Mouse (Mus musculus): ENCODE results near the gene Stk11. TPM values are rescaled to one million over a fixed set of nuclear protein-coding genes. Genes with fewer than 3 reads are reported as not detected.

Stk11 gene
- total and polyA plus RNA-seq, 2 experiments from 2014 or later = 14.8 to 77.8 TPM

DNA sequence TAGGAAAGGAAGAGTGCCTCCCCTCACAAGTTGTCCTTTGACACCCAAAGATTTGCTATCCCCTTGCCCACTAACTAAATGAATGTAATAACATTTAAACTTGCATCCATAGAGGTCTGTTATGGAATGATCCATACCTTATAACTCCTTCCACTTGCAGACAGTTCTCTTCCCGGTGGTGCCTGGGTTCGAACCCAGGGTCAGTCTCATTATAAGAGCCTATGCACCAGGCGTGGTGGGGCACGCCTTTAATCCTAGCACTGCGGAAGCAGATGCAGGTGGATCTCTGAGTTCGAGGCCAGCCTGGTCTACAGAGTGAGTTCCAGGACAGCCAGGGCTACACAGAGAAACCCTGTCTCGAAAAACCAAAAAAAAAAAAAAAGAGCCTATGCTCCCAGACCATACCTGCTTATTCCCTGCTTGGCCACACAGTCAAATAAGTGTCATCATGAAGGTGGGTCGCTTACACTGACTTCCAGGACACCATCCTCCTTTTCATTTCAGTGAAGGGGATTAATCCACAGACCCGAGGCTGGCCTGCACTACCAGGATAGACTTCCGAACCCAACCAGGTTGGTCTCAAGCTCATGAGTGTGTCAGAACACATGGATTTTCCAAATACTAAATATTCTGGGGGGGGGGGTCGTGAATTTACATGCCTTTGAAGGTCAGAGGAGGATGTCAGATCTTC, 24.5 kb downstream of the Stk11 start:
- Histone ChIP-seq H3K27ac (ENCODE audit: low read depth, low read length) (no peak overlapping the region), H3K27me3 (ENCODE audit: insufficient read depth, low read length) (no peaks in the 10 kb centered on the region), H3K9me3 (ENCODE audit: low read length) (no peaks in the 10 kb centered on the region), H3K4me2 (ENCODE audit: low read depth) (no peak overlapping the region), H3K4me1 (ENCODE audit: insufficient read depth) (peaks cover 17% of the 10 kb centered on the region), H3K4me3 (ENCODE audit: low read depth, low read length) (no peak overlapping the region), H3K9ac (no peak overlapping the region), H3K36me3 (ENCODE audit: insufficient read depth) (peaks cover 23% of the 10 kb centered on the region)
- no peak for ATAC-seq
- DNase-seq = no peak
- TF ChIP-seq CTCF (IDR thresholded peaks at IDR 0.05; ENCODE audit: low read depth) = no peak
- 75% methylated on average over 11 of the region's 11 CpGs for WGBS

DNA sequence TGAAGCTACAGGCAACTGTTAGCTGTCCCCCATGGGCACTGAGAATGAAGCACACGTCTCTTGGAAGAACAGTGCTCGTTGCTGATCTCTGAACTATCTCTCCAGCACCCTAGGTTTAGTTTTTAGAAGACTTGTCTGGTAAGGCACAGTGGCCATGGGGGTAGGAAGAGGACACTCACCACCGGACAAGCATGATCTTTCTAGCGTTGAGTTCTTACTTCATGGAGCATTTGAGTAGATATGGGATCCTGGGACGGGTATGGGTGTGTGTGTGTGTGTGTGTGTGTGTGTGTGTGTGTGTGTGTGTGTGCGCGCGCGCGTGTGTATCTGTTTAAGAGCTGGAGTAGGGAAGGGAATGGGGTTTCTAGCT, 25.0 kb downstream of the Stk11 start, which contains the start of gene Cbarp:
Cbarp (minus strand) TSS at position 170 of the 370 bp plus-strand sequence.
- DNase-seq = no peak
- Histone ChIP-seq H3K4me2 (ENCODE audit: low read depth) (peak within 1 kb of the TSS; percentile 95), H3K4me1 (ENCODE audit: insufficient read depth) (peaks cover 17% of the 10 kb centered on the region), H3K4me3 (ENCODE audit: low read depth, low read length) (peak within 1 kb of the TSS; percentile 76), H3K36me3 (ENCODE audit: insufficient read depth) (peaks cover 20% of the 10 kb centered on the region), H3K9ac (peak within 1 kb of the TSS; percentile 48), H3K27ac (ENCODE audit: low read depth, low read length) (peak within 1 kb of the TSS; percentile 96), H3K9me3 (ENCODE audit: low read length) (no peaks in the 10 kb centered on the region), H3K27me3 (ENCODE audit: insufficient read depth, low read length) (no peaks in the 10 kb centered on the region)
- 63% methylated on average over 10 of the region's 10 CpGs for WGBS
- TF ChIP-seq CTCF (IDR thresholded peaks at IDR 0.05; ENCODE audit: low read depth) = no peak
- ATAC-seq = no peak

DNA sequence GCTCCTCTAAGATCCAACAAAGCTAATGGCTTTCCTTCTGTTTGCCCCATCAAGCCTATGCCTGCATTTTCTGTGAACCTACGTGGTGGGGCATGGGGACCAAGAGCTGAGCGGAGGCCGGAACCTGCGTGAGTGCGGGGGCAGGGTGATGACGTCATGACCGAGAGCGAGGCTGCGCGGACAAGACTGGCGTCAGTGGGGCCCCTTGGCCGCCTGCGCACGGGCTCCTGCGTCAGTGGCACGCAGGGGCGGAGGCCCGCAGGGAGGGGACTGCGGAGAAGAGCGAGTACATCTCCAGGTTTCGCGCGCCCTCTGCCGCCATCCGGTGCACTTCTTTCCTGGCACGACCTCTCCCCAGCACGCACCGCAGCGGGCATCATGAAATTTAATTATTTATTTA, 25.6 kb downstream of the Stk11 start:
- Histone ChIP-seq H3K9me3 (ENCODE audit: low read length) (no peaks in the 10 kb centered on the region), H3K9ac (peak overlapping the region; percentile 48), H3K36me3 (ENCODE audit: insufficient read depth) (peaks cover 18% of the 10 kb centered on the region), H3K4me3 (ENCODE audit: low read depth, low read length) (peak overlapping the region; percentile 76), H3K27me3 (ENCODE audit: insufficient read depth, low read length) (no peaks in the 10 kb centered on the region), H3K4me2 (ENCODE audit: low read depth) (peak overlapping the region; percentile 95), H3K4me1 (ENCODE audit: insufficient read depth) (peaks cover 17% of the 10 kb centered on the region), H3K27ac (ENCODE audit: low read depth, low read length) (peak overlapping the region; percentile 81)
- TF ChIP-seq CTCF (IDR thresholded peaks at IDR 0.05; ENCODE audit: low read depth) = peak; percentile 72
- peak; percentile 60 for ATAC-seq
- WGBS = under 1% methylated on average over 29 of the region's 29 CpGs
- DNase-seq = peak; percentile 95

DNA sequence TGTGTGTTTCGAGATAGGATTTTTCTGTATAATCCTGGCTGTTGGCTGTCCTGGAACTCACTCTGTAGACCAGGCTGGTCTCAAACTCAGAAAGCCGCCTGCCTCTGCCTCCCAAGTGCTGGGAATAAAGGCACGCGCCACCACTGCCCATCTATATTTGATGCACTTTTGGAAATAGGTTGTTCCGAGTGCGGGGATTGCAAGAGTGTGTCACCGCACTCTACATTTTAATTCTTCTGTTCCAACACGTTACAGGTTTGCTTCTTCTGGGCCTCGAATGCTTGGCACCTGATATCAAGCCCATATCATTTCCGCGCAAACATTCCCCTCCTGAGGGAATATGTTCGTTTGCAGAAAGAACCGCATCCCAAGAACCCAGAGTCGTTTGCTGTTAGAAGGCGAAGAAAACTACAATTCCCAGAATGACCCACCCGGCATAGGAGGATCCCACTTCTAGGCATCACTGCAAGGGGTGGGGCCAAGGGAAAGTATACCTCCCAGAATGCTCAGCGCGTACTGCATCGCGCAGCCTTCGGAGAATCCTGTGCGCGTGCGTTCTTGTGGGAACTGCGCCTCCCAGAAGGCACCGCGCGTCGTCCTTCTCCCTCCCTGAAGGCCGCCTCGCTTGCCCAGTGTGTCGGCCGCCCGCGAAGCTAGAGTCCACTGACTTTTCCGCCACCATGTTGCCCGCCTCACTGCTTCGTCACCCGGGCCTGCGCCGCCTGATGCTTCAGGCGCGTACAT, 26.4 kb downstream of the Stk11 start:
- ATAC-seq (peak; percentile 89), DNase-seq (peak; percentile 99)
- 0 out of 2 replicates have a peak, but pooled peaks have one; percentile 17 for TF ChIP-seq CTCF (IDR thresholded peaks at IDR 0.05; ENCODE audit: low read depth)
- Histone ChIP-seq H3K4me2 (ENCODE audit: low read depth) (peak overlapping the region; percentile 95), H3K36me3 (ENCODE audit: insufficient read depth) (peaks cover 18% of the 10 kb centered on the region), H3K4me1 (ENCODE audit: insufficient read depth) (peaks cover 13% of the 10 kb centered on the region), H3K27me3 (ENCODE audit: insufficient read depth, low read length) (no peaks in the 10 kb centered on the region), H3K4me3 (ENCODE audit: low read depth, low read length) (peak overlapping the region; percentile 76), H3K9ac (peak overlapping the region; percentile 92), H3K9me3 (ENCODE audit: low read length) (no peaks in the 10 kb centered on the region), H3K27ac (ENCODE audit: low read depth, low read length) (peak overlapping the region; percentile 81)
- 2% methylated on average over 43 of the region's 43 CpGs for WGBS

DNA sequence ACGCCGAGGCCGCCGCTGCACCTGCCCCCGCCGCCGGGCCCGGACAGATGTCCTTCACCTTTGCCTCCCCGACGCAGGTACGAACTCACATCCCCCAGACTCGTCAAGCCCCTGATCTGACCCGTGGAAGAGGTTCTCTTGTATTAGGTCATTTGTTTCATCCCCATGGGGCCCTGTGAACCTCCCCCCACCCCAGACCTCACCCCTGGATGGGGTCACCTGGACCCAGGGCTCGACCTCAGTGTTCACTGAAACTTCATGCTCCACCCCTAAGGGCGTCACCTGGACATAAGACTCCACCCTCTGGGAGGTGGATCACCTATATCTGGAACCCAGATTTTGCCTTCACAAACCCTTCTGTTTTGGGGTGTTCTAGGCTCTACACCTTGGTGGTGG, 26.9 kb downstream of the Stk11 start:
- WGBS = under 1% methylated on average over 15 of the region's 15 CpGs

DNA sequence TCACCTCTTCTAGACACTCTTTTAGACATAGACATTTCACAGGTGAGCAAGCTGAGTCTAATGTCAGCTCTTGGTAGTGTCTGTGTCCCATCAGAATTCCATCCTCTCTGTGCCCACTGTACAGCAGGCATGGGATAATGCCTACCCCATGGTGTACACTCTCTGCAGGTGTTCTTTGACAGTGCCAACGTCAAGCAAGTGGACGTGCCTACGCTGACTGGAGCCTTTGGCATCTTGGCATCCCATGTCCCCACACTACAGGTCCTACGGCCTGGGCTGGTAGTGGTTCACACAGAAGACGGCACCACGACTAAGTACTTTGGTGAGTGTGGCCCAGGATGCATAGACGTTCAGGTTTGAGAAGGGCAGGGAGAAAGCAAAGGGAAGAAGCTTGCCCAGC, 28.1 kb downstream of the Stk11 start:
- DNase-seq = no peak
- no peaks in the 10 kb centered on the region for H3K27me3 ChIP-seq (ENCODE audit: insufficient read depth, low read length)
- H3K9ac ChIP-seq = no peak overlapping the region
- no peak for TF ChIP-seq CTCF (IDR thresholded peaks at IDR 0.05; ENCODE audit: low read depth)
- H3K4me1 ChIP-seq (ENCODE audit: insufficient read depth) = peaks cover 8% of the 10 kb centered on the region; the same call in 1 of the 2 replicates
- no peak overlapping the region for H3K4me2 ChIP-seq (ENCODE audit: low read depth)
- H3K36me3 ChIP-seq (ENCODE audit: insufficient read depth) = peaks cover 18% of the 10 kb centered on the region
- H3K27ac ChIP-seq (ENCODE audit: low read depth, low read length) = no peak overlapping the region
- 89% methylated on average over 7 of the region's 7 CpGs for WGBS
- ATAC-seq = no peak
- H3K9me3 ChIP-seq (ENCODE audit: low read length) = no peaks in the 10 kb centered on the region
- no peak overlapping the region for H3K4me3 ChIP-seq (ENCODE audit: low read depth, low read length)

More for the DNA sequence above, 26.9 kb downstream of the Stk11 start:
- Histone ChIP-seq H3K4me2 (ENCODE audit: low read depth) (peak overlapping the region; percentile 95), H3K36me3 (ENCODE audit: insufficient read depth) (peaks cover 18% of the 10 kb centered on the region), H3K9ac (peak overlapping the region; percentile 92), H3K27me3 (ENCODE audit: insufficient read depth, low read length) (no peaks in the 10 kb centered on the region), H3K4me1 (ENCODE audit: insufficient read depth) (peaks cover 8% of the 10 kb centered on the region; the same call in 1 of the 2 replicates), H3K9me3 (ENCODE audit: low read length) (no peaks in the 10 kb centered on the region), H3K27ac (ENCODE audit: low read depth, low read length) (peak overlapping the region; percentile 81), H3K4me3 (ENCODE audit: low read depth, low read length) (peak overlapping the region; percentile 76)
- ATAC-seq (no peak), DNase-seq (no peak)
- TF ChIP-seq CTCF (IDR thresholded peaks at IDR 0.05; ENCODE audit: low read depth) = no peak

DNA sequence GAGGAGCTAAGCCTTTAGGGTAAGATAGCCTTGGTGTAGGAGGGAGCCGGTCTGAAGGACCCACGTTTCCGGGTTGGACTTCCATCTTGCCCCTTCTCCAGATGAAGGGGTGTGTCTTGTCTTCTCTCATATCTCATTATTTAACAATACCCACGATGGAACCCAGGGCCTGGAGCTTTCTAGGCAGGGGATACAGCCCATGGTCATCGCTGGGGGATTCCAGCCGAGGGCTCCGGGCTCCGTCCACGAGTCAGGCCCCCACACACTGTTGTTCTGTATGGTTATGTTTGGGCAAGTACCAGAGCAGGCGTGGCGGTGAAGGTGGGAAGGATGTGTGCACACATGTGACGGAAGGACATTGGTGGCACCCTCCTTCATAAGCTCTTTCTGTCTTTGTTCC, 28.6 kb downstream of the Stk11 start:
- ATAC-seq (no peak), DNase-seq (no peak)
- Histone ChIP-seq H3K4me3 (ENCODE audit: low read depth, low read length) (no peak overlapping the region), H3K27me3 (ENCODE audit: insufficient read depth, low read length) (no peaks in the 10 kb centered on the region), H3K36me3 (ENCODE audit: insufficient read depth) (peaks cover 18% of the 10 kb centered on the region), H3K9ac (no peak overlapping the region), H3K4me1 (ENCODE audit: insufficient read depth) (peaks cover 8% of the 10 kb centered on the region; the same call in 1 of the 2 replicates), H3K9me3 (ENCODE audit: low read length) (no peaks in the 10 kb centered on the region), H3K4me2 (ENCODE audit: low read depth) (no peak overlapping the region), H3K27ac (ENCODE audit: low read depth, low read length) (no peak overlapping the region)
- 94% methylated on average over 12 of the region's 12 CpGs for WGBS
- no peak for TF ChIP-seq CTCF (IDR thresholded peaks at IDR 0.05; ENCODE audit: low read depth)

Data from forebrain, postnatal 0 days (tissue).